Mouse (Mus musculus) gastrocnemius, postnatal 10 days (tissue): Measurements from ENCODE around the gene Ankrd42. TPM values are rescaled to one million over a fixed set of nuclear protein-coding genes. Genes with fewer than 3 reads are reported as not detected.
A peak's percentile ranks its signal among the peaks of the same experiment; 100 is the strongest.

Source experiments
- DNase-seq: peaks from one replicate; pipeline ENCODE4 v3.0.0; 2021; ENCODE audit warnings: mixed read lengths
- long read RNA-seq, 2 experiments: library from polyadenylated mRNA; stranded (forward); transcript quantifications; one replicate each; pipeline ENCODE4 v2.0.0; 2021
- total RNA-seq, 2 experiments: library from RNA; stranded (reverse); gene quantifications; 2 replicates each; pipeline ENCODE4 v1.2.3; 2021

Gene Ankrd42
- 1 to 10 TPM; 1.0 to 1.9 TPM for total RNA-seq
- long read RNA-seq, experiment 1, partial matches to known transcripts: 1 of 1 reads
- long read RNA-seq, experiment 1, other reads (novel, unspliced or antisense): 0 of 1 reads
- long read RNA-seq, experiment 2, partial matches to known transcripts: 0 of 1 reads
- long read RNA-seq, experiment 2, other reads (novel, unspliced or antisense): 0 of 1 reads

DNA sequence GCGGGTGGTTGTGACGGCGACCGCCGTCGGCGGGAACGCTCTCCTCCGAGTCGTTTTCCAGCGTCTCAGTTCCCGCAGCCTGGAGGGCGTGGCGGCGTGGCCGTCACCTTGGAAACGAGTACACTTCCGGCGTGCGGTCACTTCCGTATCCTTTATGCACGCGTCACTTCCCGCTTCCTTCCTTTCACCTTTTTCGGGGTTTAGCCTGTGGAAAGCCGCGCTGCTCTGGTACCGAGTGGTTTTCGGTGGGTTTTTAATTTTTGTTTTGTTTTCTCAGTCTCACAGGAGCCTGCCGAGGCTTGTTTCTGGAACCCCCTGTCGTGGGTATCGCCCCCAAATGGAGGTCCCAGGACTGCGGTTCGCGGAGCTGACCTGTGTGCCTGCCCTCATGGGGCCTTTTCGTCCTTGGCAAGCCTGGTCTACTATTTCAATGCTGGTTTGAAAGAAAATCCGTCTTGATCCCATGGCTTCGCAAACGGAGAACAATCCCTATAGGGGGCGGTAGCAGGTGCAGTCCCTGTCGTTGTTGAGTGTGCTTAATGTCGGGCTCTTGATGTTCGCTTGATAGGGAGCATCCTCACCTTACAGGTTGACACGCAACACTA is at the start of gene Ankrd42:
Ankrd42 (minus strand) TSS at position 122 of the 605 bp plus-strand sequence.
- DNase-seq: peak; percentile 91

- DNase-seq: no peak
Measured at GRCm38 (mm10) chr7:92677346-92677745, 40.4 kb upstream of the Ankrd42 start.

DNA sequence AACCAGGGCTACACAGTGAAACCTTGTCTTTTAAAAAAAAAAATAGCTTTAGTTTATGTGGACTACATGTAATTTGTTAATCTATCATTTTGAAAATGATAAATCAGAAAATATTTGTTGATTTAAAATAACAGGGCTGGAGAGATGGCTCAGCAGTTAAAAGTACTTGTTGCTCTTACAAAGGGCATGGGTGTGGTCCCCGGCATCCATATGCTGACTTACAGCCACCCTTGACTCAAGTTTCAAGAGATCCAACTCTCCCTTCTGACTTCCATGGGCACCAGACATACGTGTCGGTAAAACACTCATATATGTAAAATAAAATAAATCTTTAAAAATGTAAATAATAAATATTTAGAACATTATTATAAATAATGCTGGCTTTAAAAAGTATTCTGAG is 38.2 kb upstream of the Ankrd42 start:
- no peak for DNase-seq

- peak; percentile 95 for DNase-seq
Measured at GRCm38 (mm10) chr7:92669507-92670471, 32.8 kb upstream of the Ankrd42 start, which contains the start of gene Pcf11. TSS of gene Pcf11 (minus strand) at chr7:92669934.

- DNase-seq: peak; percentile 45
Measured at GRCm38 (mm10) chr7:92668791-92669506, 32.0 kb upstream of the Ankrd42 start.

GRCm38 (mm10) chr7:92666274-92666820 is 29.4 kb upstream of the Ankrd42 start:
- no peak for DNase-seq

- no peak for DNase-seq
Measured at GRCm38 (mm10) chr7:92658050-92658449, 21.1 kb upstream of the Ankrd42 start.

DNA sequence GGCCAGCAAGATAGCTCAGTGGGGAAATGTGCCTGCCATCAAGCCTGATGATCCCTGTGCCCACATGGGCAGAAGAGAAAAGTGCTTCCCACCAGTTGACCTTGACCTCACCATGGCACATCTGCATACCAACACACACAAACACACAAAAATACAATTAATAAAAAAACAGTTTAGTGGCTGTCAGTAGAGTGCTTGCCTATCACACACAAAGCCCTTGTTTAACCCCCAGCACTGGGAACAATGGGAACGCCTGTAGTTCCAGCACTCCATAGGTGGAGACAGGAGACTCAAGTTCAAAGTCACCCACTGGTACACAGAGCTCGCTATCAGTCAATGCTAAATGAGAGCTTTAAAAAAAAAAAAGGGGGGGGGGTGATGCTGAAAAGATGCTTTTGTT is 19.4 kb upstream of the Ankrd42 start:
- DNase-seq: no peak

- DNase-seq: no peak
Measured at GRCm38 (mm10) chr7:92653329-92653728, 16.4 kb upstream of the Ankrd42 start.

DNA sequence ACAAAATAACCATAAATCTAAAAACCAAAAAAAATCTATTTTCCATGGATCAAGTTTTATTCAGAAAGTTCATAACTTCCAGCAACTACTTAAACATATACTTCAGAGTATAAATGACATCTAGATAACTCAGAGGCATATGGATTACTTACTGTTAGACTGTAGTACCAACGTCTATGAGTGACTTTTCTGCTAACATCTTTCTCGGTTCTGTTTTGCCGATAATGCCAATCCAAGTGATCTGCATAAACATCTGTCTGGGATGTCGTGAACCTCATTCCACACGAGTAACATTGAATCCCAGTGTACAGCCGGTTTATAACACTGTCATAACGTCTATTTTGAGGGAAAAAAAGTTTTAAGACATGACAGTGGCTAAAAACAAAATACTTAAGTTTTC is 10.8 kb upstream of the Ankrd42 start:
- DNase-seq: no peak

DNA sequence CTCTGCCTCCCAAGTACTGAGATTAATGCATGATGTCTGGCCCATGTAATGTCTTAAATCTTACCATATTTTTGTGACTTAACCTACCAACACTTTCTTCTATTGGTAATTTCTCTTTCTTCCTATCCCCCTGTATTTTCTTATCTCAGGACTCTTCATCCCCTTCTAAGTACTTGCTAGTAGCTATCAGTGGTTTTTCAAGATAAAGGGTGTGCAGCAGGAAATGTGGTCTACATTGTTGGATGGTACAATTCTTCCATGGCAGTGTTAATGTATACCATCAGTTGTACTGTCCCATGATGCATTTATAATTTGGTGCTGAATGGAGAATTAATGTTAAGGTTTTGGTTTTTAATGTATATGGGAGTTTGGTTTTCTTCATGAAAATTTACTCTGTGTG is 5.4 kb upstream of the Ankrd42 start:
- DNase-seq: no peak

DNA sequence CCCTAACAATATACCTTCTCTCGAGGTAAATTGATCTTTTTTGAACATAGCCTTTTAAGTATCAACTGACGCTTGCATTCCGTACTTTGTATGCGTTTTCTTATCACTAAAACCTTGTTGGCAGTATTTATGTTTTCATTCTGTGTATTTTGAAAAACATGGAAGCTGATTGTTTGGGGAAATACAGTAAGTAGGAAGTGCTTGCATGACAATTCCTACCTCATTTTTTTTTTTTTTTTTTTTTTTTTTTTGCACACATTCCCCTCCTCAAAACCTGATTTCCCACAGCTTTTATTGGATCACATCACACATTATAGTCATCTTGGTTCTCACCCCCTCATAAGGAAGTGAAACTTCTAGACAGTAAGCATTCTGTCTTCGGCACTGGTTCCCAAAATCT is 1.1 kb upstream of the Ankrd42 start:
- DNase-seq: no peak

GRCm38 (mm10) chr7:92636295-92637011 is 489 bp downstream of the Ankrd42 start:
- DNase-seq: no peak

- DNase-seq: no peak
Measured at GRCm38 (mm10) chr7:92630167-92630566, 6.8 kb downstream of the Ankrd42 start.

DNA sequence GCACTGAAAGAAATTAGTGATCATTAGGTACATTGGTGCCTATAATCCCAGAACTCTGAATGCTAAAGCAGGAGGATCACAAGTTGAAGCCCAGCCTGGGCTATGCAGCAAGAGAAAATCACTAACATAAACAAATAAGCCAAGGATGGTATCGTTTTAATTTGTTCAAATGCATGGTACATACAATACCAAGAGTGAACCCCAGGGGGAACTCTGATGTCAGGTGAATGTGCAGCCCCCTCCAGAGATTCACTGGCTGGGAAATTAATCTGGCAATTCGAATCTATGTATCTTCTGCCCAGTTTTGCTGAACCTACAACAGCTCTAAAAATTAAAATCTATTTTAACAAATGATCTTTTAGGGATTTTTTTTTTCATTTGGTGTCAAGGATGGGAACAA is 12.5 kb downstream of the Ankrd42 start:
- no peak for DNase-seq

- DNase-seq: no peak
Measured at GRCm38 (mm10) chr7:92610830-92611229, 26.1 kb downstream of the Ankrd42 start.

GRCm38 (mm10) chr7:92604961-92605360 is 32.0 kb downstream of the Ankrd42 start:
- no peak for DNase-seq

DNA sequence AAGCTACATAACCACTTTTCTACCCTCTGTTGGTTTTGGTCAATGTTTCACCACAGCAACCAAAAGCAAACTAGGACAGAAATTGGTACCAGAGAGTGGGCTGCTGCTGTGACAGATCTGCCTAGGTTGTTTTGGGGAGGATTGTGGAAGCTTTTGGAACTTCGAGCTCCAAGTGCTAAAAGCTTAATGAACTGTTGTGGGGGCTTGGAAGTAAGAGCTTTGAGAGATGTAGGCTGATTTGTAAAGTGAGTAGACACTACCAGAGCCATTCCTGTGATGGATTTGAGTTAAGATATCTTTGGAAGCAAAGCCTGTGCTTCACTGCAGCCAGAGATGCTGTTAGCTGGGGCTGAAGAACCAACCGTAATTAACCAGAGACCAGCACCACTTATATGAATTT is 46.1 kb downstream of the Ankrd42 start:
- DNase-seq: no peak

DNA sequence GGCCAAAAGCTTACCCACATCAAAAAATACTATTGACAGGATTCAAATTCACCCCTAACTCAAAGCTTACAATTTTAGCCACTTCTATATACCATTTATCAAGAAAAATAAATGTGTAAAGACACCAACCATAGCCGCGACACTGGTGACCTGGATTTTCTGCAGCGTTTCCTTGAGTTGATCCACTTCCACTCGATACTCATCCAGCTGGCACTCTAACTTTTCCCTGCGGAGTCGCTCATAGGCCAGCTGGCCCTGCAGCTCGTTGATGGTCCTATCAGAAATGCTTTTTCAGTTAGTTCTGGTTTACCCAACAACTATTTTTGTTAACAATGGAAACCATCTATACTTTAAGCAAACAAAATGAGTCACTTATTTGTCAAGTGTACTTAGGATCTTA is 47.0 kb downstream of the Ankrd42 start:
- DNase-seq: peak; percentile 26

- no peak for DNase-seq
Measured at GRCm38 (mm10) chr7:92583567-92583966, 53.4 kb downstream of the Ankrd42 start.

- DNase-seq: no peak
Measured at GRCm38 (mm10) chr7:92580491-92581207, 56.3 kb downstream of the Ankrd42 start.
